Mouse (Mus musculus) heart, adult 11 months (tissue): ENCODE measurements around the gene Fbxw2.

ENCODE experiments used
- DNase-seq: peaks from one replicate; pipeline ENCODE4 v3.0.0; 2022

Fbxw2 gene

GRCm38 (mm10) chr2:34772252-34773235, 53.6 kb downstream of the Fbxw2 start:
- DNase-seq: peak; percentile 2

GRCm38 (mm10) chr2:34771368-34772226, 54.5 kb downstream of the Fbxw2 start, which contains the start of gene Hspa5:
Gene Hspa5 (plus strand): TSS chr2:34771970.
- DNase-seq: peak; percentile 100

GRCm38 (mm10) chr2:34770951-34771350, 55.2 kb downstream of the Fbxw2 start:
- no peak for DNase-seq

- peak; percentile 78 for DNase-seq
Measured at GRCm38 (mm10) chr2:34770049-34770448, 56.1 kb downstream of the Fbxw2 start.

- peak; percentile 14 for DNase-seq
Measured at GRCm38 (mm10) chr2:34764801-34765200, 61.3 kb downstream of the Fbxw2 start.

GRCm38 (mm10) chr2:34762872-34763271, 63.2 kb downstream of the Fbxw2 start:
- no peak for DNase-seq

GRCm38 (mm10) chr2:34762174-34762573, 63.9 kb downstream of the Fbxw2 start:
- DNase-seq: no peak

- DNase-seq: peak; percentile 56
Measured at GRCm38 (mm10) chr2:34761272-34761671, 64.8 kb downstream of the Fbxw2 start.

- DNase-seq: no peak
Measured at GRCm38 (mm10) chr2:34757341-34757740, 68.8 kb downstream of the Fbxw2 start.

- peak; percentile 87 for DNase-seq
Measured at GRCm38 (mm10) chr2:34754551-34755358, 71.4 kb downstream of the Fbxw2 start, which contains the start of gene Gapvd1. Gene Gapvd1 (minus strand): TSS chr2:34755232.
